In the genomic region with DNA sequence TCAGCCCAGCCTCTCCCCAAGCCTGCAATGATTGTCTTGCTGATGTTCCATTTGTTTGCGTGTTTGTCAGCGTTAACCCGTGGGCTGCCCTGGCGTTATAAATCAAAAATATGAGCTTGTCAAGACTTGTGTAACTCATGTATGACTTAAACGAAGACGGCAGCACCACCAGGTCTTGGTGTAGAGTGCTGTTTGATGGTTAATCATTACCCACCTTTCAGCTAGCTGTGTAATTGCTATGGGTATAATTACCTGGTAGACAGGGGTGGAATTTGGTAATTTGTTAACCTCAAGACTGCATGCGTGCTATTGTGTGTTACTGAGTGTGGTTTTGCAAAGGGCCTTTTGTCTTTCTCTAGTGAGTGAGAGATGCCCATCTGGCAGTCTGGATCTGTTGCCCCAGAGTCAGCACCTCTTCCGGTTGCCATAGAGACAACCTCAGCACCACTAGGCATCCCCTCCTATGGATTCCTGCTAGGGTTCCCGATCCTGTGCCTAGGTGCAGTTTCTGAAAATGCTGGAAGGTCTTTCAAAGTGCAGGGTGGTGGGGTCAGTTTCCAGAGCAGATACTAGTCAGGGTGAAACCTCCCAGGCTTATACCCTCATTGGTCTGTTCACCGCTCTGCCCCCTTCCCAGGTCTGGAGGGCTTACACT, we compare ENCODE assay signal across 9 mouse cellular contexts. TPM values are rescaled to one million over a fixed set of nuclear protein-coding genes. Genes with fewer than 3 reads are reported as not detected.
A peak's percentile ranks its signal among the peaks of the same experiment; 100 is the strongest.
DNase-seq lines count a peak whose midpoint lies in the region; ATAC-seq and TF ChIP-seq lines count a peak whose summit lies in the region.
"Had no signal": no experiment of that assay in that cellular context is flagged by ENCODE, and none has a peak within 500 bp of the region (broad histone marks: within the 10 kb centered on the region; RNA-seq: fewer than 3 reads in every experiment).

No protein-coding gene starts in this region.

- no peaks in the 10 kb centered on the region for H3K9me3 ChIP-seq in neural tube, embryonic 11.5 days (ENCODE audit: control insufficient read depth, low read length)

- H3K9ac ChIP-seq in heart, adult 2 months (ENCODE audit: low read depth, low read length), result peak overlapping the region; percentile 28
- peak overlapping the region; percentile 26; the same call in 1 of the 2 replicates for H3K9ac ChIP-seq in neural tube, embryonic 11.5 days (ENCODE audit: low read length)

- H3K27ac ChIP-seq in heart, adult 2 months, result peak overlapping the region; percentile 98
- H3K27ac ChIP-seq in neural tube, embryonic 11.5 days (ENCODE audit: low read depth, low read length), result peak overlapping the region; percentile 93

- peaks cover 13% of the 10 kb centered on the region for H3K79me2 ChIP-seq in heart, adult 2 months (replicated peaks; ENCODE audit: control insufficient read depth, insufficient read depth, low read length)

- DNase-seq in heart, adult 2 months, result peak in 1 of 2 experiments; percentile 37
- DNase-seq in heart, adult 8-10 months (ENCODE audit: low spot score), result no peak
- peak; percentile 62 for DNase-seq in forelimb bud, embryonic 11.5 days (ENCODE audit: low read depth, low spot score)
- peak; percentile 46 to 74 for DNase-seq in kidney, adult 8-10 months
- peak; percentile 59 for DNase-seq in neural tube, embryonic 11.5 days (ENCODE audit: low spot score)
- DNase-seq in lung, postnatal 36 days, result no peak
- DNase-seq in right cerebral cortex, adult 2 months (ENCODE audit: low spot score in 2 of 2), result no peak
- DNase-seq in urinary bladder, postnatal 14 days (ENCODE audit: low spot score), result no peak
- DNase-seq: adrenal gland, postnatal 25 days had no signal

- intact Hi-C loops in heart, adult 2 months (cut with DNase I), result no loop called here

- H3K27me3 ChIP-seq in heart, adult 2 months (ENCODE audit: control insufficient read depth, insufficient read depth, low read length), result no peaks in the 10 kb centered on the region
- H3K27me3 ChIP-seq in neural tube, embryonic 11.5 days (ENCODE audit: control insufficient read depth, insufficient read depth, low read length), result no peaks in the 10 kb centered on the region

- ATAC-seq in neural tube, embryonic 11.5 days (ENCODE audit: insufficient read depth, low FRiP score, low TSS enrichment), result 0 out of 2 replicates have a peak, but pooled peaks have one; percentile 18

- H3K4me2 ChIP-seq in neural tube, embryonic 11.5 days (ENCODE audit: low read depth), result no peak overlapping the region

- H3K4me3 ChIP-seq in heart, adult 2 months, result no peak overlapping the region
- no peak overlapping the region for H3K4me3 ChIP-seq in neural tube, embryonic 11.5 days (ENCODE audit: low read depth, low read length)

- 64% methylated on average over 10 of the region's 10 CpGs for WGBS in heart, adult 2 months
- WGBS in neural tube, embryonic 11.5 days, result 38% methylated on average over 10 of the region's 10 CpGs

- H3K36me3 ChIP-seq in heart, adult 2 months (ENCODE audit: control insufficient read depth, insufficient read depth, low read length), result peaks cover 9% of the 10 kb centered on the region
- no peaks in the 10 kb centered on the region for H3K36me3 ChIP-seq in neural tube, embryonic 11.5 days (ENCODE audit: control insufficient read depth, insufficient read depth, low read length)

- no peak for TF ChIP-seq EP300 in heart, adult 2 months (IDR thresholded peaks at IDR 0.05; ENCODE audit: insufficient read depth, low read depth, low read length)

- no peak for TF ChIP-seq POLR2A in heart, adult 2 months (IDR thresholded peaks at IDR 0.05; ENCODE audit: insufficient read depth, low read depth, low read length)

- H3K4me1 ChIP-seq in heart, adult 2 months (ENCODE audit: control insufficient read depth, insufficient read depth, low read length), result peaks cover 45% of the 10 kb centered on the region
- H3K4me1 ChIP-seq in neural tube, embryonic 11.5 days (ENCODE audit: control insufficient read depth, insufficient read depth, low read length), result peaks cover 54% of the 10 kb centered on the region

- TF ChIP-seq CTCF in heart, adult 2 months (IDR thresholded peaks at IDR 0.05), result no peak

RNA-seq across cellular contexts. Expression of gene Trak1, which starts 15.1 kb away (rescaled TPM):
- total RNA-seq in heart, adult 2 months (2021), result 100 to 1,000 TPM; 276 to 302 TPM
- polyA plus RNA-seq in heart, adult 2 months (2012; rRNA removed), result 170 and 204 TPM in 2 replicates
- 100 to 1,000 TPM; 294 to 334 (median 302) TPM for total RNA-seq in heart, adult 8-10 months (2022)
- polyA plus RNA-seq in neural tube, embryonic 11.5 days (2014; fragmentation: Nextera tagmentation; extraction: Ambion mirVana), result 26.4 and 29.8 TPM in 2 replicates

RNA-seq across cellular contexts. Expression of gene Ulk4, which starts 35.4 kb away (rescaled TPM):
- under 1 TPM; 0.18 to 0.30 TPM for total RNA-seq in heart, adult 2 months (2021)
- 0.47 and 2.3 TPM in 2 replicates for polyA plus RNA-seq in heart, adult 2 months (2012; rRNA removed)
- total RNA-seq in heart, adult 8-10 months (2022), result under 1 TPM; 0.14 to 0.41 (median 0.30) TPM
- 133 and 153 TPM in 2 replicates for polyA plus RNA-seq in neural tube, embryonic 11.5 days (2014; fragmentation: Nextera tagmentation; extraction: Ambion mirVana)

Comparison
In these comparisons a context has a peak if more than half of its experiments do, and no peak if none do; other contexts are left out.
1. DNase-seq: peak in forelimb bud, embryonic 11.5 days (single experiment), kidney, adult 8-10 months (2 of 2) and neural tube, embryonic 11.5 days (single experiment); none in heart, adult 8-10 months (single experiment), lung, postnatal 36 days (single experiment), right cerebral cortex, adult 2 months (0 of 2) and urinary bladder, postnatal 14 days (single experiment).